Mouse (Mus musculus) small intestine, adult 2 months (tissue): ENCODE measurements around the gene Ccdc107. TPM values are rescaled to one million over a fixed set of nuclear protein-coding genes. Genes with fewer than 3 reads are reported as not detected.
"Not testable (repeated sequence)": the region's sequence is repeated elsewhere in the genome, so short reads cannot be mapped to it uniquely, and the experiment has no call there.

Source experiments
- H3K27ac ChIP-seq: fragments of 200-500 bp; 2 replicates; pipeline ENCODE4 v1.5.1; 2012; ENCODE audit warnings: low read depth, low read length, control low read depth, inconsistent platforms; ENCODE audit not compliant: insufficient read depth
- H3K27me3 ChIP-seq: fragments of 200-500 bp; 2 replicates; pipeline ENCODE4 v1.6.1; 2012; ENCODE audit warnings: mild to moderate bottlenecking, moderate library complexity, low read length, inconsistent platforms; ENCODE audit not compliant: control insufficient read depth, insufficient read depth
- H3K36me3 ChIP-seq: fragments of 200-500 bp; 2 replicates; pipeline ENCODE4 v1.6.1; 2012; ENCODE audit warnings: mild to moderate bottlenecking, low read length, control low read depth, inconsistent platforms; ENCODE audit not compliant: control insufficient read depth, insufficient read depth
- H3K4me1 ChIP-seq: fragments of 200-500 bp; 2 replicates; pipeline ENCODE4 v1.6.1; 2012; ENCODE audit warnings: low read length, inconsistent platforms, mixed read lengths; ENCODE audit not compliant: control insufficient read depth, insufficient read depth, insufficient read length
- H3K4me3 ChIP-seq: fragments of 200-500 bp; 2 replicates; pipeline ENCODE4 v1.5.1; 2012; ENCODE audit warnings: low read depth, mild to moderate bottlenecking, control low read depth, inconsistent platforms, low read length, moderate library complexity
- CTCF ChIP-seq: fragments of 200-500 bp; IDR thresholded peaks from 2 replicates; pipeline ENCODE4 v1.5.1; 2012; ENCODE audit warnings: low read depth, mild to moderate bottlenecking, control low read depth, inconsistent platforms, low read length, moderate library complexity, mixed read lengths; ENCODE audit not compliant: insufficient replicate concordance, insufficient read length; ENCODE audit errors: extremely low read depth
- POLR2A ChIP-seq: fragments of 200-500 bp; IDR thresholded peaks from 2 replicates; pipeline ENCODE4 v1.6.1; 2012; ENCODE audit warnings: low read depth, mild to moderate bottlenecking, control low read depth, inconsistent platforms, low read length, moderate library complexity
- WGBS: fragments of 180-500 bp; shearing (Covaris S2); methylation state at CpG from one replicate; pipeline ENCODE4 v1.1.7; 2018; 5-methylcytosine and 5-hydroxymethylcytosine counted together
- polyA plus RNA-seq: library from polyadenylated mRNA; depleted of rRNA; stranded (reverse); fragments of >200 nt; gene quantifications from 2 replicates; pipeline ENCODE4 v1.2.3, GENCODE M21; 2012

Ccdc107 gene
- polyA plus RNA-seq, 1 experiment = 365 TPM

GRCm38 (mm10) chr4:43483535-43484091 is 9.1 kb upstream of the Ccdc107 start, which contains the start of gene Sit1:
Gene Sit1 (minus strand): TSS chr4:43483734.
- Histone ChIP-seq H3K27me3 (no peaks in the 10 kb centered on the region), H3K4me3 (peak within 1 kb of the TSS; percentile 50), H3K4me1 (peaks cover 13% of the 10 kb centered on the region), H3K36me3 (no peaks in the 10 kb centered on the region), H3K27ac (no peak within 1 kb of the TSS)
- TF ChIP-seq POLR2A (no peak), CTCF (no peak)
- WGBS = 67% methylated on average over 12 of the region's 12 CpGs

GRCm38 (mm10) chr4:43485666-43486065 is 7.0 kb upstream of the Ccdc107 start:
- not testable (repeated sequence) for H3K27me3 ChIP-seq, H3K27ac ChIP-seq, H3K4me3 ChIP-seq, H3K36me3 ChIP-seq
- peaks cover 15% of the 10 kb centered on the region for H3K4me1 ChIP-seq
- 97% methylated on average over 5 of the region's 5 CpGs for whole genome bisulfite sequencing

DNA sequence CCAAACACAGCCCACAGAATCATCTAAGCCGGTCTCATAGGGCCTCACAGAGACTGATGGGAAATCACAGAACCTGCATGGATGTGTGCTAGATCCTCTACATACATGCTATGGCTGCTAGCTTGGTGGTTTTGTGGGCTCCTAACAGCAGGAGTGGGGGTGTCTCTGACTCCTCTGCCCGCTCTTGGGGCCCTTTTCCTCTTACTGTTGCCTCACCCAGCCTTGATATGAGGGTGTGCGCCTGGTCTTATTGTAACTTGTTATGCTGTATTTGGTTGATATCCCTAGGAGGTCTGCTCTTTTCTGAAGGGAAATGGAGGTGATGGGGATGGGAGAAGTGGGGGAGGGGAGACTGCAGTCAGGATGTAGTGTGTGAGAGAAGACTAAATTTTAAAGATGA is 3.1 kb upstream of the Ccdc107 start:
- TF ChIP-seq CTCF (no peak), POLR2A (no peak)
- H3K4me3 ChIP-seq = no peak overlapping the region
- no peaks in the 10 kb centered on the region for H3K36me3 ChIP-seq
- peaks cover 3% of the 10 kb centered on the region; the same call in 1 of the 2 replicates for H3K4me1 ChIP-seq
- 94% methylated on average over 3 of the region's 3 CpGs for WGBS
- H3K27ac ChIP-seq = no peak overlapping the region
- H3K27me3 ChIP-seq = no peaks in the 10 kb centered on the region

- peaks cover 2% of the 10 kb centered on the region; the same call in 1 of the 2 replicates for H3K36me3 ChIP-seq
- TF ChIP-seq POLR2A (no peak), CTCF (no peak)
- WGBS = 23% methylated on average over 5 of the region's 5 CpGs
- no peak overlapping the region for H3K4me3 ChIP-seq
- H3K27ac ChIP-seq = peak overlapping the region; percentile 90
- no peaks in the 10 kb centered on the region for H3K27me3 ChIP-seq
- H3K4me1 ChIP-seq = peaks cover 3% of the 10 kb centered on the region; the same call in 1 of the 2 replicates
Observed at GRCm38 (mm10) chr4:43490801-43491200, 1.9 kb upstream of the Ccdc107 start.

DNA sequence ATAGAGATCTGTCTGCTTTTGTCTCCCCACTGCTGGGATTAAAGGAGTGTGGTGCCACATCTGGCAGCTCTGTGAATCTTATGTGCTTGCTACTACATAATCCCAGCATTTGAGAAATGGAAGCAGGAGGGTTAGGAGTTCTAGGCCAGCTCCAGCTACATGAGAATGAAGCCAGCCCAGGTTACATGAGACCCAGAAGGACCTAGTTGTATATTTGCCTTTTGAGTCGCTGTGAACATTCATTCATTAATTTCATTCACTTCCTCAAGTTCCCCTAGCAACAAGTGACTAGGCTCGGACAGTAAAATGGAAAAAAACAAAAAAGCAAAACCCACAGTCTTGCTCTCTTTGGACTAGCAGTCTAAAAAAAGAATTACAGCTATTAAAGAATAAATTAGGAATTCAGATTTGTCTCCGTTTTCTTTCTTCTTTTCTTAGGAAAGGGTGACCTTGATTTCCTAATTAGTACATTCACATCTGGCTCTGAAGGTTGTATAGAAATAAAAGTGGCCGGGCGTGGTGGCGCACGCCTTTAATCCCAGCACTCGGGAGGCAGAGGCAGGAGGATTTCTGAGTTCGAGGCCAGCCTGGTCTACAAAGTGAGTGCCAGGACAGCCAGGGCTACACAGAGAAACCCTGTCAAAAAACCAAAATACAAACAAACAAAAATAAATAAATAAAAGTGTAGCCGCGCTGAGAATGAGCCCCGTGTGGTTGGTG is 439 bp upstream of the Ccdc107 start:
- TF ChIP-seq CTCF (0 out of 2 replicates have a peak, but pooled peaks have one; percentile 18), POLR2A (no peak)
- WGBS = 17% methylated on average over 12 of the region's 12 CpGs
- Histone ChIP-seq H3K4me3 (peak overlapping the region; percentile 44), H3K27ac (peak overlapping the region; percentile 28; the same call in 1 of the 2 replicates), H3K27me3 (no peaks in the 10 kb centered on the region), H3K4me1 (peaks cover 6% of the 10 kb centered on the region), H3K36me3 (peaks cover 8% of the 10 kb centered on the region; the same call in 1 of the 2 replicates)

- Histone ChIP-seq H3K27me3 (no peaks in the 10 kb centered on the region), H3K4me3 (peak overlapping the region; percentile 90), H3K4me1 (peaks cover 10% of the 10 kb centered on the region), H3K36me3 (peaks cover 8% of the 10 kb centered on the region; the same call in 1 of the 2 replicates), H3K27ac (peak overlapping the region; percentile 47)
- TF ChIP-seq CTCF = no peak
- TF ChIP-seq POLR2A = peak; percentile 65; the same call in 1 of the 2 replicates
- under 1% methylated on average over 47 of the region's 47 CpGs for WGBS
Observed at GRCm38 (mm10) chr4:43493186-43493845, 616 bp downstream of the Ccdc107 start.

DNA sequence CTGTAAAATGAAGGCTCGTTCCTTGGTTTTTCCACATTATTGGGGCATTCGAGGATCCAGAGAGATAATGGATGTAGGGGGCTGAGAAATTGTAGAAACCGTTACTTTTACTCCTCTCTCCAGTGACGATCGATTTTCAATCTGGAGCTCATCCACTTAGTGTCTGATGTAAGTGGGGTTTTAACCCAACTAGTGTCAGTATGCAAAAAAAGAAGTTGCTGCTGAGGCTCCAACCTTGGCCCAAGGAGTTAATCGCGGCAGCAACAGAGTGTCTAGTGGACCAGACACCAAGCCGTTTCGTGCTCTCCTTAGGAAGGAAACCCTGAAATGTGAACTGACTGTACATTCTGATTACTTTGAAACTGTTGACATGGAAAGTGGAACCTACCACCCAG is 1.1 kb downstream of the Ccdc107 start:
- TF ChIP-seq CTCF = no peak
- no peak for TF ChIP-seq POLR2A
- peaks cover 8% of the 10 kb centered on the region; the same call in 1 of the 2 replicates for H3K36me3 ChIP-seq
- H3K4me1 ChIP-seq = peaks cover 15% of the 10 kb centered on the region
- H3K4me3 ChIP-seq = peak overlapping the region; percentile 90
- H3K27me3 ChIP-seq = no peaks in the 10 kb centered on the region
- 2% methylated on average over 9 of the region's 9 CpGs for WGBS
- H3K27ac ChIP-seq = peak overlapping the region; percentile 47
